Comparison of ENCODE assay signal across 22 mouse cellular contexts in genomic region chr9:107313926-107314325, GRCm38 (mm10). TPM values are rescaled to one million over a fixed set of nuclear protein-coding genes. Genes with fewer than 3 reads are reported as not detected.
"Had no signal": no experiment of that assay in that cellular context is flagged by ENCODE, and none has a peak within 500 bp of the region (broad histone marks: within the 10 kb centered on the region; RNA-seq: fewer than 3 reads in every experiment).

No protein-coding gene starts in this region.

- H3K4me2 ChIP-seq: lung, embryonic 15.5 days; midbrain, embryonic 12.5 days; neural tube, embryonic 12.5 days; stomach, embryonic 15.5 days had no signal

- H3K36me3 ChIP-seq: lung, embryonic 15.5 days; midbrain, embryonic 12.5 days; neural tube, embryonic 12.5 days; stomach, embryonic 15.5 days had no signal

- H3K27me3 ChIP-seq: lung, embryonic 15.5 days; midbrain, embryonic 12.5 days; neural tube, embryonic 12.5 days; stomach, embryonic 15.5 days had no signal

- H3K27ac ChIP-seq: liver, embryonic 14.5 days; lung, embryonic 15.5 days; midbrain, embryonic 12.5 days; neural tube, embryonic 12.5 days; stomach, postnatal 0 days had no signal

- H3K4me3 ChIP-seq: lung, embryonic 15.5 days; midbrain, embryonic 12.5 days; neural tube, embryonic 12.5 days; stomach, embryonic 15.5 days had no signal

- ATAC-seq: lung, postnatal 0 days; midbrain, embryonic 16.5 days had no signal

- H3K4me1 ChIP-seq: lung, embryonic 15.5 days; midbrain, embryonic 12.5 days; neural tube, embryonic 12.5 days had no signal

- DNase-seq: lung, adult 2 months; lung, postnatal 14 days; lung, postnatal 36 days; midbrain, embryonic 14.5 days; retina, postnatal 1 day; right cerebral cortex, adult 18-20 months; right cerebral cortex, postnatal 25 days; right cerebral cortex, postnatal 4 days; thymus, adult 2 months; thymus, postnatal 25 days; thymus, postnatal 4 days had no signal

- H3K9ac ChIP-seq: liver, embryonic 14.5 days; lung, embryonic 15.5 days; midbrain, embryonic 12.5 days; neural tube, embryonic 12.5 days; stomach, embryonic 15.5 days had no signal

- H3K9me3 ChIP-seq: lung, embryonic 15.5 days; midbrain, embryonic 12.5 days; neural tube, embryonic 12.5 days; stomach, embryonic 15.5 days had no signal

RNA-seq across cellular contexts. Expression of gene 6430571L13Rik, which starts 26.5 kb away (rescaled TPM):
- total RNA-seq: monocyte, adult 5-6 weeks; neutrophil, adult 5-6 weeks had no signal
- polyA plus RNA-seq: macrophage had no signal
